Mouse (Mus musculus): ENCODE results near the gene Limd2. TPM values are rescaled to one million over a fixed set of nuclear protein-coding genes. Genes with fewer than 3 reads are reported as not detected.
A peak's percentile ranks its signal among the peaks of the same experiment; 100 is the strongest.

The Limd2 gene
- total and polyA plus RNA-seq, 3 experiments = 275 to 563 (median 367) TPM

GRCm38 (mm10) chr11:106180449-106180801, 19.8 kb upstream of the Limd2 start:
- H3K4me2 ChIP-seq (ENCODE audit: insufficient read depth, low read depth, poor library complexity, severe bottlenecking) = peak overlapping the region; percentile 83
- no peaks in the 10 kb centered on the region for H3K79me2 ChIP-seq (replicated peaks; ENCODE audit: control insufficient read depth, extremely low read depth, insufficient read depth, poor library complexity, severe bottlenecking)
- H3K27ac ChIP-seq (ENCODE audit: insufficient read depth, low read depth) = peak overlapping the region; percentile 91
- peaks cover 9 to 43% of the 10 kb centered on the region in 2 experiments for H3K36me3 ChIP-seq (replicated peaks in 1 of 2; ENCODE audit: control insufficient read depth in 1 of 2, insufficient read depth in 1 of 2, low read length in 1 of 2)
- peak overlapping the region; percentile 67 for H3K9ac ChIP-seq (ENCODE audit: insufficient read depth, low read depth)
- peaks cover 19 to 32% of the 10 kb centered on the region in 2 experiments for H3K4me1 ChIP-seq (ENCODE audit: control insufficient read depth in 1 of 2, insufficient read depth in 2 of 2)
- H3K27me3 ChIP-seq (replicated peaks) = no peaks in the 10 kb centered on the region
- H3K4me3 ChIP-seq (replicated peaks in 1 of 3; ENCODE audit: low read depth in 2 of 3, low read length in 2 of 3, poor library complexity in 1 of 3) = peak overlapping the region in 1 of 3 experiments; percentile 8
- peak; percentile 76 for DNase-seq (ENCODE audit: extremely low read depth)
- H3K9me3 ChIP-seq (replicated peaks; ENCODE audit: low read length) = no peaks in the 10 kb centered on the region
- in situ Hi-C loops (cut with MboI; ENCODE audit: low pct_ligation_motif_present, low pct_unique_long_range_greater_than_20kb, low sequenced_read_pairs) (no loop called here), dilution Hi-C loops (cut with MboI; ENCODE audit: extremely low pct_ligation_motif_present, extremely low pct_unique_long_range_greater_than_20kb, low sequenced_read_pairs) (no loop called here)
- TF ChIP-seq CHD1 (IDR thresholded peaks at IDR 0.05; ENCODE audit: low read depth, low read length) = peak; percentile 80; the same call in 1 of the 2 replicates
- TF ChIP-seq UBTF (IDR thresholded peaks at IDR 0.05; ENCODE audit: low read depth, low read length) = no peak
- peak; percentile 83 for TF ChIP-seq TCF12 (IDR thresholded peaks at IDR 0.05; ENCODE audit: low read depth, low read length)
- TF ChIP-seq SIN3A (IDR thresholded peaks at IDR 0.05; ENCODE audit: low read length) = peak; percentile 90
- TF ChIP-seq ZNF384 (IDR thresholded peaks at IDR 0.05; ENCODE audit: low read depth, low read length) = peak; percentile 22; the same call in 1 of the 2 replicates
- no peak; the same call in 1 of the 2 replicates for TF ChIP-seq RAD21 (IDR thresholded peaks at IDR 0.05; ENCODE audit: low read depth, low read length)
- TF ChIP-seq NELFE (IDR thresholded peaks at IDR 0.05; ENCODE audit: low read depth, low read length) = peak; percentile 70; the same call in 1 of the 2 replicates
- TF ChIP-seq CHD2 (IDR thresholded peaks at IDR 0.05; ENCODE audit: low read length) = peak; percentile 10; the same call in 1 of the 2 replicates
- TF ChIP-seq ELF1 (IDR thresholded peaks at IDR 0.05; ENCODE audit: low read depth, low read length) = peak; percentile 88
- peak; percentile 10 for TF ChIP-seq MAX (IDR thresholded peaks at IDR 0.05; ENCODE audit: low read length)
- peak; percentile 73 for TF ChIP-seq BHLHE40 (IDR thresholded peaks at IDR 0.05; ENCODE audit: low read depth, low read length)
- TF ChIP-seq MEF2A (IDR thresholded peaks at IDR 0.05; ENCODE audit: borderline replicate concordance, low read depth, low read length) = 0 out of 2 replicates have a peak, but pooled peaks have one; percentile 8
- peak; percentile 86 for TF ChIP-seq EP300 (IDR thresholded peaks at IDR 0.05; ENCODE audit: low read length)
- TF ChIP-seq ETS1 (conservative IDR thresholded peaks at IDR 0.05; ENCODE audit: low read depth, low read length) = peak; percentile 78
- TF ChIP-seq USF1 (IDR thresholded peaks at IDR 0.05; ENCODE audit: low read depth, low read length) = no peak
- no peak for TF ChIP-seq SMC3 (IDR thresholded peaks at IDR 0.05; ENCODE audit: low read depth, low read length)
- TF ChIP-seq TBP (conservative IDR thresholded peaks at IDR 0.05; ENCODE audit: low read depth, low read length) = 0 out of 2 replicates have a peak, but pooled peaks have one; percentile 53
- TF ChIP-seq JUN (IDR thresholded peaks at IDR 0.05; ENCODE audit: insufficient read depth, low read depth, low read length) = no peak
- 0 out of 2 replicates have a peak, but pooled peaks have one; percentile 62 for TF ChIP-seq MAZ (IDR thresholded peaks at IDR 0.05; ENCODE audit: low read depth, low read length)
- no peak for TF ChIP-seq CTCF (conservative IDR thresholded peaks at IDR 0.05 in 1 of 2, IDR thresholded peaks at IDR 0.05 in 1 of 2; ENCODE audit: low read depth in 2 of 2, low read length in 2 of 2)
- no peak for TF ChIP-seq ZC3H11A (IDR thresholded peaks at IDR 0.05; ENCODE audit: low read depth, low read length)
- TF ChIP-seq ZMIZ1 (IDR thresholded peaks at IDR 0.05; ENCODE audit: low read depth, low read length) = peak; percentile 43; the same call in 1 of the 2 replicates
- TF ChIP-seq JUND (conservative IDR thresholded peaks at IDR 0.05; ENCODE audit: low read depth, low read length) = 0 out of 2 replicates have a peak, but pooled peaks have one; percentile 17
- TF ChIP-seq MYC (IDR thresholded peaks at IDR 0.05; ENCODE audit: low read depth, low read length) = peak; percentile 84
- TF ChIP-seq POLR2AphosphoS2 (IDR thresholded peaks at IDR 0.05; ENCODE audit: low read depth, low read length) = no peak
- TF ChIP-seq ZKSCAN1 (IDR thresholded peaks at IDR 0.05; ENCODE audit: borderline replicate concordance, low read depth, low read length) = no peak
- TF ChIP-seq PAX5 (IDR thresholded peaks at IDR 0.05; ENCODE audit: low read length) = no peak
- TF ChIP-seq MAFK (IDR thresholded peaks at IDR 0.05; ENCODE audit: insufficient replicate concordance, low read length) = no peak
- peak; percentile 89 for TF ChIP-seq IRF4 (IDR thresholded peaks at IDR 0.05; ENCODE audit: low read depth, low read length)
- no peak for TF ChIP-seq KAT2A (IDR thresholded peaks at IDR 0.05; ENCODE audit: insufficient replicate concordance, low read length)
- TF ChIP-seq MXI1 (IDR thresholded peaks at IDR 0.05; ENCODE audit: low read depth, low read length) = peak; percentile 82; the same call in 1 of the 2 replicates
- TF ChIP-seq POLR2A (IDR thresholded peaks at IDR 0.05; ENCODE audit: low read depth, low read length) = no peak; the same call in none of the 2 replicates
- no peak for TF ChIP-seq GABPA (IDR thresholded peaks at IDR 0.05; ENCODE audit: insufficient replicate concordance, low read depth, low read length)
- TF ChIP-seq HCFC1 (IDR thresholded peaks at IDR 0.05; ENCODE audit: low read depth, low read length) = peak; percentile 45
- no peak for TF ChIP-seq NRF1 (IDR thresholded peaks at IDR 0.05; ENCODE audit: low read depth, low read length)
- TF ChIP-seq RCOR1 (conservative IDR thresholded peaks at IDR 0.05; ENCODE audit: low read depth, low read length) = peak; percentile 55; the same call in 1 of the 2 replicates
- no peak for TF ChIP-seq USF2 (conservative IDR thresholded peaks at IDR 0.05; ENCODE audit: low read depth, low read length)
- TF ChIP-seq E2F4 (IDR thresholded peaks at IDR 0.05; ENCODE audit: insufficient replicate concordance, low read depth, low read length) = no peak
